8 mouse cellular contexts compared by ENCODE assay signal in genomic region chr11:85837291-85837647, GRCm38 (mm10). TPM values are rescaled to one million over a fixed set of nuclear protein-coding genes. Genes with fewer than 3 reads are reported as not detected.
DNase-seq lines count a peak whose midpoint lies in the region; ATAC-seq and TF ChIP-seq lines count a peak whose summit lies in the region.

No protein-coding gene starts in this region.

- TF ChIP-seq POLR2A in small intestine, adult 2 months (IDR thresholded peaks at IDR 0.05; ENCODE audit: low read depth, low read length): no peak

- H3K36me3 ChIP-seq in forebrain, embryonic 14.5 days (ENCODE audit: control insufficient read depth, insufficient read depth, low read length): no peaks in the 10 kb centered on the region
- H3K36me3 ChIP-seq in forebrain, embryonic 16.5 days (ENCODE audit: control insufficient read depth, insufficient read depth): no peaks in the 10 kb centered on the region
- H3K36me3 ChIP-seq in lung, embryonic 16.5 days (ENCODE audit: control insufficient read depth, insufficient read depth, low read length): peaks cover 3% of the 10 kb centered on the region; the same call in 1 of the 2 replicates
- no peaks in the 10 kb centered on the region for H3K36me3 ChIP-seq in intestine, embryonic 14.5 days (ENCODE audit: control insufficient read depth, insufficient read depth, low read length)
- no peaks in the 10 kb centered on the region for H3K36me3 ChIP-seq in small intestine, adult 2 months (ENCODE audit: control insufficient read depth, insufficient read depth, low read length)

- H3K4me3 ChIP-seq in forebrain, embryonic 14.5 days (ENCODE audit: low read depth, low read length): peak overlapping the region; percentile 9; the same call in 1 of the 2 replicates
- no peak overlapping the region for H3K4me3 ChIP-seq in forebrain, embryonic 16.5 days (replicated peaks; ENCODE audit: low read length)
- H3K4me3 ChIP-seq in lung, embryonic 16.5 days (ENCODE audit: low read length): peak overlapping the region; percentile 73
- peak overlapping the region; percentile 63 for H3K4me3 ChIP-seq in intestine, embryonic 14.5 days (ENCODE audit: low read depth, low read length)
- H3K4me3 ChIP-seq in small intestine, adult 2 months (ENCODE audit: low read depth, low read length): peak overlapping the region; percentile 54

- peaks cover 82% of the 10 kb centered on the region for H3K27me3 ChIP-seq in forebrain, embryonic 14.5 days (replicated peaks; ENCODE audit: control insufficient read depth, insufficient read depth, low read length)
- H3K27me3 ChIP-seq in forebrain, embryonic 16.5 days (replicated peaks; ENCODE audit: control insufficient read depth, insufficient read depth, low read length): peaks cover 65% of the 10 kb centered on the region
- H3K27me3 ChIP-seq in lung, embryonic 16.5 days (ENCODE audit: control insufficient read depth, insufficient read depth, low read depth, low read length): peaks cover 63% of the 10 kb centered on the region
- H3K27me3 ChIP-seq in intestine, embryonic 14.5 days (replicated peaks; ENCODE audit: control insufficient read depth, insufficient read depth, low read length): peaks cover 88% of the 10 kb centered on the region
- peaks cover 90% of the 10 kb centered on the region for H3K27me3 ChIP-seq in small intestine, adult 2 months (ENCODE audit: control insufficient read depth, insufficient read depth, low read length)

- DNase-seq in forebrain, embryonic 14.5 days (ENCODE audit: low spot score): no peak
- DNase-seq in lung, postnatal 36 days: no peak
- DNase-seq in intestine, embryonic 14.5 days (ENCODE audit: low spot score): peak; percentile 72
- no peak for DNase-seq in urinary bladder, postnatal 10 days (ENCODE audit: low spot score)
- no peak for DNase-seq in spleen, adult 12 weeks (ENCODE audit: low spot score)

- TF ChIP-seq CTCF in small intestine, adult 2 months (IDR thresholded peaks at IDR 0.05; ENCODE audit: extremely low read depth, insufficient read length, insufficient replicate concordance, low read depth, low read length): no peak

- no peaks in the 10 kb centered on the region for H3K9me3 ChIP-seq in forebrain, embryonic 14.5 days (replicated peaks; ENCODE audit: control insufficient read depth, low read length)
- H3K9me3 ChIP-seq in forebrain, embryonic 16.5 days (ENCODE audit: control insufficient read depth, low read length): no peaks in the 10 kb centered on the region
- no peaks in the 10 kb centered on the region for H3K9me3 ChIP-seq in lung, embryonic 16.5 days (ENCODE audit: control insufficient read depth, low read length)
- no peaks in the 10 kb centered on the region for H3K9me3 ChIP-seq in intestine, embryonic 14.5 days (ENCODE audit: control insufficient read depth, low read length)

- WGBS in forebrain, embryonic 14.5 days: under 1% methylated on average over 18 of the region's 18 CpGs
- 1% methylated on average over 18 of the region's 18 CpGs for WGBS in forebrain, embryonic 16.5 days
- WGBS in lung, embryonic 16.5 days: 2% methylated on average over 18 of the region's 18 CpGs
- 14% methylated on average over 18 of the region's 18 CpGs for WGBS in intestine, embryonic 14.5 days
- 20% methylated on average over 18 of the region's 18 CpGs for WGBS in small intestine, adult 2 months

- peaks cover 8% of the 10 kb centered on the region; the same call in 1 of the 2 replicates for H3K4me1 ChIP-seq in forebrain, embryonic 14.5 days (ENCODE audit: control insufficient read depth, insufficient read depth, low read length)
- H3K4me1 ChIP-seq in forebrain, embryonic 16.5 days (replicated peaks; ENCODE audit: control insufficient read depth, insufficient read depth, low read length): peaks cover 24% of the 10 kb centered on the region
- peaks cover 10% of the 10 kb centered on the region for H3K4me1 ChIP-seq in lung, embryonic 16.5 days (replicated peaks; ENCODE audit: control insufficient read depth, insufficient read depth, low read length)
- peaks cover 22% of the 10 kb centered on the region for H3K4me1 ChIP-seq in intestine, embryonic 14.5 days (replicated peaks; ENCODE audit: control insufficient read depth, insufficient read depth, low read length)
- H3K4me1 ChIP-seq in small intestine, adult 2 months (ENCODE audit: control insufficient read depth, insufficient read depth, insufficient read length, low read length): peaks cover 10% of the 10 kb centered on the region

- no peak for ATAC-seq in forebrain, embryonic 14.5 days
- ATAC-seq in forebrain, embryonic 16.5 days: no peak
- no peak for ATAC-seq in lung, embryonic 16.5 days (ENCODE audit: low read depth)
- ATAC-seq in intestine, embryonic 14.5 days (replicated peaks; ENCODE audit: low FRiP score, low TSS enrichment, low read depth): no peak

- no peak overlapping the region for H3K27ac ChIP-seq in forebrain, embryonic 14.5 days (ENCODE audit: low read depth, low read length)
- H3K27ac ChIP-seq in forebrain, embryonic 16.5 days (ENCODE audit: low read length): no peak overlapping the region
- peak overlapping the region; percentile 96 for H3K27ac ChIP-seq in lung, embryonic 16.5 days (ENCODE audit: low read length)
- peak overlapping the region; percentile 67; the same call in 1 of the 2 replicates for H3K27ac ChIP-seq in intestine, embryonic 14.5 days (ENCODE audit: low read depth)
- H3K27ac ChIP-seq in small intestine, adult 2 months (ENCODE audit: insufficient read depth, low read depth, low read length): peak overlapping the region; percentile 27; the same call in 1 of the 2 replicates

- no peak overlapping the region for H3K9ac ChIP-seq in forebrain, embryonic 14.5 days (ENCODE audit: low read length)
- H3K9ac ChIP-seq in forebrain, embryonic 16.5 days (replicated peaks; ENCODE audit: low read depth, low read length): no peak overlapping the region
- peak overlapping the region; percentile 93 for H3K9ac ChIP-seq in lung, embryonic 16.5 days (ENCODE audit: low read length)
- H3K9ac ChIP-seq in intestine, embryonic 14.5 days (ENCODE audit: low read length): peak overlapping the region; percentile 78

- H3K4me2 ChIP-seq in forebrain, embryonic 14.5 days (ENCODE audit: low read length): no peak overlapping the region
- H3K4me2 ChIP-seq in forebrain, embryonic 16.5 days (ENCODE audit: low read length): no peak overlapping the region
- H3K4me2 ChIP-seq in lung, embryonic 16.5 days (ENCODE audit: low read depth, low read length): peak overlapping the region; percentile 91
- H3K4me2 ChIP-seq in intestine, embryonic 14.5 days (ENCODE audit: low read length): peak overlapping the region; percentile 84

RNA-seq across cellular contexts. Expression of gene Tbx2, which starts 4.9 kb away (rescaled TPM):
- 0.48 and 0.64 TPM in 2 replicates for polyA plus RNA-seq in forebrain, embryonic 14.5 days (2014; fragmentation: Nextera tagmentation; extraction: Ambion mirVana)
- polyA plus RNA-seq in forebrain, embryonic 16.5 days (2015; fragmentation: Nextera tagmentation; extraction: Ambion mirVana): 0.47 and 0.68 TPM in 2 replicates
- 24.6 and 25.1 TPM in 2 replicates for polyA plus RNA-seq in lung, embryonic 16.5 days (2015; fragmentation: Nextera tagmentation; extraction: Ambion mirVana)
- polyA plus RNA-seq in intestine, embryonic 14.5 days (2014; fragmentation: Nextera tagmentation; extraction: Ambion mirVana): 7.2 and 7.7 TPM in 2 replicates
- polyA plus RNA-seq in small intestine, adult 2 months (2012; rRNA removed): 10.2 and 19.7 TPM in 2 replicates

RNA-seq across cellular contexts. Expression of gene Gm11444, which starts 12.9 kb away (rescaled TPM):
- not detected in 2 replicates for polyA plus RNA-seq in forebrain, embryonic 14.5 days (2014; fragmentation: Nextera tagmentation; extraction: Ambion mirVana)
- polyA plus RNA-seq in forebrain, embryonic 16.5 days (2015; fragmentation: Nextera tagmentation; extraction: Ambion mirVana): not detected in 2 replicates
- not detected in 2 replicates for polyA plus RNA-seq in lung, embryonic 16.5 days (2015; fragmentation: Nextera tagmentation; extraction: Ambion mirVana)
- not detected in 2 replicates for polyA plus RNA-seq in intestine, embryonic 14.5 days (2014; fragmentation: Nextera tagmentation; extraction: Ambion mirVana)
- not detected in 2 replicates for polyA plus RNA-seq in small intestine, adult 2 months (2012; rRNA removed)

RNA-seq across cellular contexts. Expression of gene Tbx4, which starts 49.0 kb away (rescaled TPM):
- polyA plus RNA-seq in forebrain, embryonic 14.5 days (2014; fragmentation: Nextera tagmentation; extraction: Ambion mirVana): 0.11 and 0.13 TPM in 2 replicates
- polyA plus RNA-seq in forebrain, embryonic 16.5 days (2015; fragmentation: Nextera tagmentation; extraction: Ambion mirVana): 0.23 and 0.26 TPM in 2 replicates
- polyA plus RNA-seq in lung, embryonic 16.5 days (2015; fragmentation: Nextera tagmentation; extraction: Ambion mirVana): 61.4 and 70.5 TPM in 2 replicates
- not detected in 2 replicates for polyA plus RNA-seq in intestine, embryonic 14.5 days (2014; fragmentation: Nextera tagmentation; extraction: Ambion mirVana)
- 0.23 and 0.34 TPM in 2 replicates for polyA plus RNA-seq in small intestine, adult 2 months (2012; rRNA removed)

Comparison
In these comparisons a context has a peak if more than half of its experiments do, and no peak if none do; other contexts are left out.
1. H3K27ac ChIP-seq: peak in lung, embryonic 16.5 days (single experiment), intestine, embryonic 14.5 days (single experiment) and small intestine, adult 2 months (single experiment); none in forebrain, embryonic 14.5 days (single experiment) and forebrain, embryonic 16.5 days (single experiment).
2. H3K4me2 ChIP-seq: peak in lung, embryonic 16.5 days (single experiment) and intestine, embryonic 14.5 days (single experiment); none in forebrain, embryonic 14.5 days (single experiment) and forebrain, embryonic 16.5 days (single experiment).
3. H3K9ac ChIP-seq: peak in lung, embryonic 16.5 days (single experiment) and intestine, embryonic 14.5 days (single experiment); none in forebrain, embryonic 14.5 days (single experiment) and forebrain, embryonic 16.5 days (single experiment).
4. RNA of gene Tbx4, which starts 49.0 kb away (polyA plus RNA-seq): 61.4 to 70.5 TPM in lung, embryonic 16.5 days; 0.23 to 0.34 TPM in small intestine, adult 2 months, 0.23 to 0.26 TPM in forebrain, embryonic 16.5 days, 0.11 to 0.13 TPM in forebrain, embryonic 14.5 days and not detected in intestine, embryonic 14.5 days; every median in the first group is over 10 times any median in the second.